Mouse (Mus musculus) testis, adult 2 months (tissue): ENCODE measurements around the gene Fam71f2.

Experiments used
- CTCF ChIP-seq: fragments of 200-500 bp; IDR thresholded peaks from 2 replicates; pipeline ENCODE4 v1.5.1; 2012; ENCODE audit warnings: low read depth, mild to moderate bottlenecking, inconsistent platforms, low read length, moderate library complexity; ENCODE audit not compliant: control insufficient read depth, insufficient read depth, insufficient replicate concordance
- POLR2A ChIP-seq: fragments of 200-500 bp; IDR thresholded peaks from 2 replicates; pipeline ENCODE4 v1.6.1; 2012; ENCODE audit warnings: low read depth, mild to moderate bottlenecking, inconsistent platforms, low read length, moderate library complexity; ENCODE audit not compliant: control insufficient read depth

- TF ChIP-seq CTCF (no peak), POLR2A (no peak)
Observed at GRCm38 (mm10) chr6:29259418-29259817, 20.0 kb upstream of the Fam71f2 start.
